Mouse (Mus musculus) stomach, embryonic 16.5 days (tissue): Measurements from ENCODE around the gene Sp2. TPM values are rescaled to one million over a fixed set of nuclear protein-coding genes. Genes with fewer than 3 reads are reported as not detected.

Experiments
- ATAC-seq: fragments of 200-750 bp; cut with Nextera tagmentation; 2 replicates; pipeline ENCODE4 v1.8.0; 2017; ENCODE audit warnings: moderate number of reproducible peaks, moderate TSS enrichment; ENCODE audit not compliant: insufficient read depth, low FRiP score
- H3K27ac ChIP-seq: fragments of 300-500 bp; sonication (generic); 2 replicates; pipeline ENCODE4 v1.5.1; 2014; ENCODE audit warnings: low read length
- H3K27me3 ChIP-seq: fragments of 300-500 bp; sonication (generic); 2 replicates; pipeline ENCODE4 v1.6.1; 2014; ENCODE audit warnings: low read length, control low read depth, mixed read lengths; ENCODE audit not compliant: control insufficient read depth, insufficient read depth
- H3K36me3 ChIP-seq: fragments of 300-500 bp; sonication (generic); 2 replicates; pipeline ENCODE4 v1.6.1; 2014; ENCODE audit warnings: low read length; ENCODE audit not compliant: control insufficient read depth, insufficient read depth
- H3K4me1 ChIP-seq: fragments of 300-500 bp; sonication (generic); 2 replicates; pipeline ENCODE4 v1.6.1; 2014; ENCODE audit warnings: low read length, control low read depth, mixed read lengths; ENCODE audit not compliant: control insufficient read depth, insufficient read depth
- H3K4me2 ChIP-seq: fragments of 300-500 bp; sonication (generic); 2 replicates; pipeline ENCODE4 v1.6.1; 2014; ENCODE audit warnings: low read depth, low read length, mixed read lengths
- H3K4me3 ChIP-seq: fragments of 300-500 bp; sonication (generic); replicated peaks from 2 replicates; pipeline ENCODE4 v1.5.1; 2014; ENCODE audit warnings: mild to moderate bottlenecking, low read length
- H3K9ac ChIP-seq: fragments of 300-500 bp; sonication (generic); 2 replicates; pipeline ENCODE4 v1.6.1; 2014; ENCODE audit warnings: low read length
- H3K9me3 ChIP-seq: fragments of 300-500 bp; sonication (generic); replicated peaks from 2 replicates; pipeline ENCODE4 v1.6.1; 2016; ENCODE audit warnings: low read length, control low read depth; ENCODE audit not compliant: control insufficient read depth
- WGBS: fragments of 180-500 bp; shearing (Covaris S2); extraction: QIAGEN DNeasy Blood & Tissue Kit; methylation state at CpG from one replicate; pipeline ENCODE4 v1.1.7; 2014; 5-methylcytosine and 5-hydroxymethylcytosine counted together
- polyA plus RNA-seq: library from polyadenylated mRNA; unstranded; fragments of >200 nt; fragmentation: Nextera tagmentation; extraction: Ambion mirVana; gene quantifications from 2 replicates; pipeline ENCODE4 v1.2.1, GENCODE M21; 2015

The Sp2 gene
- polyA plus RNA-seq = 13.4 and 14.6 TPM in 2 replicates

GRCm38 (mm10) chr11:96982859-96983258 lies at the start of gene Sp2:
TSS of gene Sp2 (minus strand) at chr11:96982959.
- H3K4me3 ChIP-seq = no peak within 1 kb of the TSS
- no peak within 1 kb of the TSS for H3K27ac ChIP-seq
- no peaks in the 10 kb centered on the region; the same call in none of the 2 replicates for H3K27me3 ChIP-seq
- H3K9ac ChIP-seq = no peak within 1 kb of the TSS
- peaks cover 6% of the 10 kb centered on the region for H3K4me1 ChIP-seq
- no peak within 1 kb of the TSS; the same call in 1 of the 2 replicates for H3K4me2 ChIP-seq
- no peaks in the 10 kb centered on the region for H3K9me3 ChIP-seq
- WGBS = 73% methylated on average over 7 of the region's 7 CpGs
- ATAC-seq = no peak
- no peaks in the 10 kb centered on the region for H3K36me3 ChIP-seq

- Histone ChIP-seq H3K9me3 (no peaks in the 10 kb centered on the region), H3K27me3 (no peaks in the 10 kb centered on the region), H3K36me3 (no peaks in the 10 kb centered on the region), H3K4me1 (peaks cover 6% of the 10 kb centered on the region), H3K4me2 (no peak overlapping the region), H3K4me3 (no peak overlapping the region), H3K27ac (no peak overlapping the region), H3K9ac (no peak overlapping the region)
- ATAC-seq = no peak
- 97% methylated on average over 4 of the region's 4 CpGs for WGBS
These were observed 49.7 kb upstream of the Sp2 start for GRCm38 (mm10) chr11:97032499-97032898.

DNA sequence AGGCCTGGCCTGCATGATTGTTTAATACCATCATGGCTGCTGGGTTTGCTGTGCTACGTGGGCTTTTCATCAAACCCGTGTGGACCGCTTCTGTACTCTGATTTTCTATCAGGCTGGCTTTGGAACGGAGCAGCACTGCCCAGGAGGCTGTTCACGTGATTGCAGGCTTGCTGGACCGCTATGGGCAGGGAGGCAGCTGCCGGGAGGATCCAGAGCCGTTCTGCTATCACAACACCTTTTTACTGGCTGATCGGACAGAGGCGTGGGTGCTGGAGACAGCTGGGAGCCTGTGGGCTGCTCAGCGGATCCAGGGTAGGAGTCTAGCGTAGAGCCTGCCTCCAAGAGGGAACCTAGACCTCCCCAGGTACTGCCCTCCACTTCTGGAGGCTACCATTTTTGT lies 49.2 kb upstream of the Sp2 start:
- H3K4me3 ChIP-seq = no peak overlapping the region
- ATAC-seq = no peak
- no peak overlapping the region for H3K27ac ChIP-seq
- H3K4me1 ChIP-seq = peaks cover 6% of the 10 kb centered on the region
- H3K9ac ChIP-seq = no peak overlapping the region
- H3K9me3 ChIP-seq = no peaks in the 10 kb centered on the region
- H3K4me2 ChIP-seq = no peak overlapping the region
- WGBS = 79% methylated on average over 12 of the region's 12 CpGs
- H3K27me3 ChIP-seq = no peaks in the 10 kb centered on the region
- H3K36me3 ChIP-seq = no peaks in the 10 kb centered on the region

GRCm38 (mm10) chr11:97030426-97030825 lies 47.7 kb upstream of the Sp2 start:
- Histone ChIP-seq H3K27ac (no peak overlapping the region), H3K36me3 (no peaks in the 10 kb centered on the region), H3K4me3 (peak overlapping the region; percentile 61), H3K4me2 (peak overlapping the region; percentile 83), H3K4me1 (peaks cover 11% of the 10 kb centered on the region), H3K27me3 (no peaks in the 10 kb centered on the region), H3K9me3 (no peaks in the 10 kb centered on the region), H3K9ac (peak overlapping the region; percentile 78)
- WGBS = 16% methylated on average over 15 of the region's 15 CpGs
- no peak for ATAC-seq

DNA sequence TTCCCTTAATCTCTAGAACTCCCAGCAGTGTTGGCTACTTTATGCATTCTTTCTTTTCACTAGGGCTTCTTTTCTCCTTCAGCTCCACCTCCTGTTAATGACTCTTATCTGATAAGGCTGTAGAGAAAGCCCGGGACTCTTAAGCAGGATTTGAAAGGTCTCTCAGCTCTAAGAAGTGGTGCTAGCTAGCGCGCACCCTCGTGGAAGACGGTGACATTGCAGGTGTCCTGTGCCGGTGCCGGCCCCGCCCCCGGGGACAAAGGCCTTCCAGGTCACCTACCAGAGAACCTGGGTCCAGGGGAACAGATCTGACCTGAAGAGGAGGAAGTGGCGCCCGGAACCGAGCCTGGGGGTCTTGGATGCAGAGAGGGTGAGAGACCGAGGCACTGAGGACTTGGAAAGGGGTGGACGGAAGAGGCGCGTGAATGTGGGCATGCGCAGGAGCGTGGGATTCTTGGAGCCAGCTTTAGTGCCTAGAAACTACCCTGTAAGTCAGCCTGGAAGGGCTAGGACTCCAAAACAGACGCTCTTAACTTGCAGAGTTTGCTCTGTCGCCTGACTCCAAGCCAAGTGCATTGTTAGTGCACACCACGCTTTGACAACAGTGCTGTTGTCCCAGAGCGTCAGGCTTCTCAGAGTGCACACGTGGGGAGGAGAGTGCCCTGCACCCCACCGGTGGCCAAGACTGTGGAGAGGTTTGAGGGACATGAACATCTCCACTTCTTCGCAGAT lies 47.1 kb upstream of the Sp2 start, which contains the start of gene Scrn2:
Gene Scrn2, plus strand, starts transcription at position 253 of the 732 bp plus-strand sequence.
- Histone ChIP-seq H3K27me3 (no peaks in the 10 kb centered on the region), H3K36me3 (no peaks in the 10 kb centered on the region), H3K9me3 (no peaks in the 10 kb centered on the region), H3K4me1 (peaks cover 13% of the 10 kb centered on the region), H3K27ac (peak within 1 kb of the TSS; percentile 65), H3K4me3 (peak within 1 kb of the TSS; percentile 61), H3K4me2 (peak within 1 kb of the TSS; percentile 83), H3K9ac (peak within 1 kb of the TSS; percentile 78)
- WGBS = under 1% methylated on average over 25 of the region's 25 CpGs
- peak; percentile 76 for ATAC-seq

GRCm38 (mm10) chr11:97025721-97026344 lies 43.1 kb upstream of the Sp2 start:
- ATAC-seq = peak; percentile 63
- WGBS = 3% methylated on average over 17 of the region's 17 CpGs

GRCm38 (mm10) chr11:97024977-97025376 lies 42.2 kb upstream of the Sp2 start:
- H3K36me3 ChIP-seq = no peaks in the 10 kb centered on the region
- H3K27me3 ChIP-seq = peaks cover 30% of the 10 kb centered on the region
- peak overlapping the region; percentile 72; the same call in 1 of the 2 replicates for H3K9ac ChIP-seq
- 45% methylated on average over 10 of the region's 10 CpGs for WGBS
- no peak overlapping the region for H3K4me3 ChIP-seq
- peak overlapping the region; percentile 44; the same call in 1 of the 2 replicates for H3K27ac ChIP-seq
- H3K9me3 ChIP-seq = no peaks in the 10 kb centered on the region
- no peak overlapping the region for H3K4me2 ChIP-seq
- ATAC-seq = no peak
- H3K4me1 ChIP-seq = peaks cover 17% of the 10 kb centered on the region

More at GRCm38 (mm10) chr11:97025721-97026344, 43.1 kb upstream of the Sp2 start:
- H3K9ac ChIP-seq = peak overlapping the region; percentile 72
- H3K4me1 ChIP-seq = peaks cover 22% of the 10 kb centered on the region
- H3K27ac ChIP-seq = peak overlapping the region; percentile 93
- H3K9me3 ChIP-seq = no peaks in the 10 kb centered on the region
- H3K36me3 ChIP-seq = no peaks in the 10 kb centered on the region
- peak overlapping the region; percentile 61 for H3K4me2 ChIP-seq
- H3K4me3 ChIP-seq = peak overlapping the region; percentile 37
- peaks cover 27% of the 10 kb centered on the region for H3K27me3 ChIP-seq

- Histone ChIP-seq H3K9me3 (no peaks in the 10 kb centered on the region), H3K9ac (peak overlapping the region; percentile 81), H3K27me3 (peaks cover 44% of the 10 kb centered on the region), H3K4me2 (peak overlapping the region; percentile 95), H3K27ac (no peak overlapping the region), H3K36me3 (no peaks in the 10 kb centered on the region), H3K4me1 (peaks cover 22% of the 10 kb centered on the region), H3K4me3 (peak overlapping the region; percentile 62)
- ATAC-seq = peak; percentile 35; the same call in 1 of the 2 replicates
- WGBS = under 1% methylated on average over 50 of the region's 50 CpGs
These were observed 39.2 kb upstream of the Sp2 start for GRCm38 (mm10) chr11:97021873-97022484.
